In the genomic region with DNA sequence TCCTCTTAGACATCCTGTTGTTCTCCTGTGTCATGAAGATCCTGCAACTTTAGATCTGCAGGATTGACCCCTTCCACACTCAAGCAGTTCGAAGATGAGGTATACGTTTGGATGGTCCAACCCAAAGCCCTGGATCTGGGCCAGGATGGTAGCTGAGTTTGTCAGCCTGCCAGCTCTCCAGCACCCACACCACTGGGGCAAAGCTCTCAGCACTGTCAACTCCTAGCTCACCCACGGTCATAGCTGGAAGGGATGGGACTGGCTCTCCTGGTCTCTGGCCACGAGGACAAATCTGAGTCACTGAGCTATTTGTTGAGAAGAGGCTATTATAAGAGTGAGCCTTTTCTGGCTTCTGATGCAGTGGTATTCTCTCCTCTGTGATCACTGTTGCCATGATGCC, we compare ENCODE assay signal across 13 mouse cellular contexts.
DNase-seq lines count a peak whose midpoint lies in the region; ATAC-seq and TF ChIP-seq lines count a peak whose summit lies in the region.
"Had no signal": no experiment of that assay in that cellular context is flagged by ENCODE, and none has a peak within 500 bp of the region (broad histone marks: within the 10 kb centered on the region; RNA-seq: fewer than 3 reads in every experiment).

No protein-coding gene starts in this region.

- no peak overlapping the region for H3K4me2 ChIP-seq in heart, postnatal 0 days (ENCODE audit: low read depth, low read length)
- H3K4me2 ChIP-seq in heart, embryonic 12.5 days = no peak overlapping the region
- H3K4me2 ChIP-seq: stomach, embryonic 15.5 days had no signal

- DNase-seq in adrenal gland, adult (ENCODE audit: inconsistent age in 2 of 2, low spot score in 1 of 2) = peak; percentile 39 to 73
- DNase-seq in adrenal gland, postnatal 4 days (ENCODE audit: low spot score in 2 of 2) = no peak
- peak; percentile 59 for DNase-seq in heart, postnatal 0 days (ENCODE audit: low spot score)
- DNase-seq in 3134 (ENCODE audit: extremely low read depth, insufficient read length, low spot score) = peak; percentile 7
- peak; percentile 20 for DNase-seq in cerebellum, adult 9-11 months
- DNase-seq in spleen, postnatal 10 days (ENCODE audit: low spot score in 2 of 2) = no peak
- DNase-seq in lung, adult 18-20 months = no peak
- DNase-seq: kidney, adult 11 months had no signal

- 15% methylated on average over 4 of the region's 4 CpGs for WGBS in heart, postnatal 0 days
- WGBS in heart, embryonic 12.5 days = 42% methylated on average over 4 of the region's 4 CpGs

- peaks cover 5% of the 10 kb centered on the region; the same call in 1 of the 2 replicates for H3K4me1 ChIP-seq in heart, postnatal 0 days (ENCODE audit: control insufficient read depth, insufficient read depth)
- peaks cover 8% of the 10 kb centered on the region; the same call in 1 of the 2 replicates for H3K4me1 ChIP-seq in heart, embryonic 12.5 days (replicated peaks)
- H3K4me1 ChIP-seq: megakaryocyte, embryonic 14.5 days had no signal

- H3K27ac ChIP-seq in heart, postnatal 0 days (ENCODE audit: low read depth) = no peak overlapping the region
- H3K27ac ChIP-seq in heart, embryonic 12.5 days (ENCODE audit: poor library complexity, severe bottlenecking) = no peak overlapping the region
- H3K27ac ChIP-seq: liver, embryonic 14.5 days; stomach, embryonic 15.5 days had no signal

- no peak overlapping the region for H3K9ac ChIP-seq in heart, postnatal 0 days (replicated peaks; ENCODE audit: low read depth, low read length)
- no peak overlapping the region for H3K9ac ChIP-seq in heart, embryonic 12.5 days
- H3K9ac ChIP-seq: liver, embryonic 14.5 days; stomach, embryonic 15.5 days had no signal

- H3K9me3 ChIP-seq in heart, postnatal 0 days (replicated peaks; ENCODE audit: control insufficient read depth, low read length) = no peaks in the 10 kb centered on the region
- no peaks in the 10 kb centered on the region for H3K9me3 ChIP-seq in heart, embryonic 12.5 days (replicated peaks)
- H3K9me3 ChIP-seq: G1E; megakaryocyte, embryonic 14.5 days; stomach, embryonic 15.5 days had no signal

- TF ChIP-seq CTCF in heart, postnatal 0 days (IDR thresholded peaks at IDR 0.05; ENCODE audit: low read depth) = no peak

- ATAC-seq in heart, postnatal 0 days (ENCODE audit: insufficient read depth, low read depth) = peak; percentile 92
- no peak for ATAC-seq in heart, embryonic 12.5 days (ENCODE audit: insufficient number of reproducible peaks, low FRiP score)

- no peak for TF ChIP-seq EP300 in heart, postnatal 0 days (IDR thresholded peaks at IDR 0.05; ENCODE audit: low read depth)

- H3K36me3 ChIP-seq in heart, postnatal 0 days (replicated peaks; ENCODE audit: control insufficient read depth, insufficient read depth, low read length) = no peaks in the 10 kb centered on the region
- H3K36me3 ChIP-seq in heart, embryonic 12.5 days = no peaks in the 10 kb centered on the region
- H3K36me3 ChIP-seq: G1E; stomach, embryonic 15.5 days had no signal

- no peak overlapping the region for H3K4me3 ChIP-seq in heart, postnatal 0 days (ENCODE audit: low read depth, low read length)
- H3K4me3 ChIP-seq in heart, embryonic 12.5 days = no peak overlapping the region
- H3K4me3 ChIP-seq: megakaryocyte, embryonic 14.5 days; stomach, embryonic 15.5 days had no signal

- H3K27me3 ChIP-seq in heart, postnatal 0 days (ENCODE audit: control insufficient read depth, insufficient read depth, low read length) = 0 out of 2 replicates have a peak, but pooled peaks cover 1% of the 10 kb centered on the region
- H3K27me3 ChIP-seq in heart, embryonic 12.5 days (replicated peaks) = peaks cover 28% of the 10 kb centered on the region

Comparison
In these comparisons a context has a peak if more than half of its experiments do, and no peak if none do; other contexts are left out.
1. DNase-seq: peak in adrenal gland, adult (2 of 2), heart, postnatal 0 days (single experiment), 3134 (single experiment) and cerebellum, adult 9-11 months (single experiment); none in adrenal gland, postnatal 4 days (0 of 2), spleen, postnatal 10 days (0 of 2) and lung, adult 18-20 months (0 of 2).